Mouse (Mus musculus) cerebellum, adult (tissue): ENCODE measurements around the gene Aim2.
"Not testable (repeated sequence)": the region's sequence is repeated elsewhere in the genome, so short reads cannot be mapped to it uniquely, and the experiment has no call there.

Experiments
- ATAC-seq: cut with Nextera tagmentation; 2 replicates; pipeline ENCODE4 v1.9.2; 2017; ENCODE audit warnings: mild to moderate bottlenecking, moderate library complexity, mixed read lengths; ENCODE audit not compliant: insufficient number of reproducible peaks, low FRiP score, low TSS enrichment

The Aim2 gene

DNA sequence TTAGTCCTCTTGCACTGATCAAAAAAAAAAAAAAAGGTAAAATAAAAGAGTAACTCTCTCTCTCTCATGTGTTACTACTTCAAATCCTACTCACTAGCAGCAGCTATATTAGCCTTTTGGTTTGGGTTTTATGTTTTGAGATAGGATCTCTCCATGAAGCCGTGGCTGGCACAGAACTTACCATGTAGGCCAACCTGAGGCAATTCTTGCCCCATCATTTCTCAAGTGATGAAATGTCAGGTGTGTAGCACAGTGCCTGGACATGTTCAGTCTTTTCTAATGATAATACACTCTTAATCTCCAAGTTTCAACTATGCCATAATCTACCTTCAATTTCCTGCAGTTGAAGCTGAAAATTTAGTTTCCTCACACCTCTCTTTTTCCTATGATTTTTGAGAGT lies 92.4 kb downstream of the Aim2 start:
- ATAC-seq = no peak

DNA sequence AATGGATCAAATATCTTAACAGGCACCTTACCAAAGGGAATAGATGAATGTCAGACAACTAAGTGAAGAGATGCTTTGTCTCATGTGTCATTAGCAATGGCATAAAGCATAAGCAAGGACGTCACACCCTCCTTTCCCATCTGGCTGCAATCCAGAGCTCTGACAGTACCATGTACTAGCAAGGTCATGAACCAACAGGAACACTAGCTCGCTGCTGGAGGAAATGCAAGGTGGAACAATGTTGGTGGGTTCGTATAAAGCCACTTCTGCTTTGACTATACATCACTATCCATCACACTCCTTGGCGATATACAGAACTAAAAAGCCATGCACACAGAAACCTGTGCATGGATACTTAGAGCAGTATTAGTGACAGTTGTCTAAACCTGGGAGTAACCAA lies 96.4 kb downstream of the Aim2 start:
- no peak for ATAC-seq

DNA sequence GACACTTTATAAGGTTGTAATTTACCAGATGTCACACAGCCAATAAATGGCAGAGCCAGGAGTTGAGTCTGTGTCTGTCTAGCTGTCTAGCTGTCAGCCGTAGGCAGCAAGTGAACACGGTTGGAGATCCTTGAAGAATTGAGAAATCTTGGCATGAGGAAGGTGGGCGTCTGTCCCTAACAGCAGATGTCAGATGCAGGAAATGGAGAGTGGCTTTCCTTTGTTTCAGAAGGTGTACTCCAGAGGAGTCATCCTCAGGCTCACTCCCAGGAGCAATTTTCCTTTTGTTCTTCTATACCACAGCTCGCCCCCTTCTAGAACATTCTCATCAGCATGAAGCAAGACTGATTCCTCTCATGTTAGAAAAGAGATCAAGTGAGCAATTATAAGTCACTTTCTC lies 99.9 kb downstream of the Aim2 start:
- ATAC-seq = no peak

DNA sequence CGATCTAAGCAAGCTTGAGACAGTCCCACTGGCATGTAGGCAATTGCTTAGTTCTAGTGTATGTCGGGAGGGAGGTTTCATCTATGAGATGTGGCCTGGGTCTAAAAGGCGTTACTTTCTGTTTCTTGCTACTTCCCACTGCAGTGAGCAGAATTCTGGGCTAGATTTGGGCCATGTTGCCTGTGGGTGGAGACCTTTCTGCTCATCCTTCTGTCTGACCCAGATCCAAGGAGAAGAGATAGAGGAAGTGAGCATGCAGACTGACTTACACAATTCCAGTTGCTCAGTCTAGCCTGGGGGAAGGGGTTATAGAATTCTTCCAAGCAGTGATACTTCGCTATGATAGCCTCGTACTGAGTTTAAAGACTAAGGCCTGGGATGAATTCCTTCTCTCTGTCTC lies 101.0 kb downstream of the Aim2 start:
- ATAC-seq = no peak

DNA sequence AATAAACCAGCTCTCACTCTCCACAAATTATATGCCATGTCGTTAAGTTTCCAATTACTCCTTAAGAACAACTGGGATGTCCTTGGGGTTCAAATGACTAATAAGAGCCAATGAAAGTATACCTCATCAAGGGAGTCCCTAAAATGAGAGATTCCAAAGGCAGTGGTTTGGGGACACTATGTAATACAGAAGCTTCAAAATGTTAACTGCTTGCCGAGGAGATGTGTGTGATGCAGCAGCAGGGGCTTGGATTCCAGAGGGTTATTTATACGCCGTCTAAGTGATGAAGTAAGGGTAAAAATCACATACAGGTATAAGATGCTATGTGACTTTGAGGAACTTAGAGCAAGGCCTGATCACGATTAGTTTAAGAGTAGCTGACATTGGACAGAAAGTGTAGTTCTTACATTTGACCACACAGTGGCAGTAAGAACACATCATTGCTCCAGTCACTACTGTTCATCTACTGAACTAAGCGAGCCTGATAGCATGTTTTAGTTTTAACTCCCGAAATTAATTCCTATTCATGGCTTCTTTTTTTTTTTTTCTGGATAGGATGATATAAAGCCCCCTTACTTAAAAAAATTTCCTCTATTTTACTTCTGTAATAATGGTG lies 105.6 kb downstream of the Aim2 start:
- peak; percentile 58; the same call in 1 of the 2 replicates for ATAC-seq

DNA sequence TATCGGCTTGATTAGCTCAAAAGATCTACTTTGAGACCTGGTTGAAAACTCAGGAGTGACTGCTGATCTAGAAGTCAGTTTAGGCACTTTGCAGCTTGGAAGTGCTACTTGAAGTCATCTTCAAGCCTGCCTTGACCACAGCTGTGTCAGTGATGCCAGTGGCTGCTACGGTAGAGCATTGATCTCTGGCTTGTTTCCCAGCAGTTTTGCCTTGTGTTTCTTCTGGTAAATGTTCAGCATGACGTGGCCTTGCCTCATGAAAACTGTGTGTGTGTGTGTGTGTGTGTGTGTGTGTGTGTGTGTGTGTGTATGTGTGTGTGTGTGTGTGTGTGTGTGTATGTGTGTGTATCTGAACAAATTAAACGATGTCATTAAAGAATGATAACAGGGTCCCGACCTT lies 106.1 kb downstream of the Aim2 start:
- no peak for ATAC-seq

DNA sequence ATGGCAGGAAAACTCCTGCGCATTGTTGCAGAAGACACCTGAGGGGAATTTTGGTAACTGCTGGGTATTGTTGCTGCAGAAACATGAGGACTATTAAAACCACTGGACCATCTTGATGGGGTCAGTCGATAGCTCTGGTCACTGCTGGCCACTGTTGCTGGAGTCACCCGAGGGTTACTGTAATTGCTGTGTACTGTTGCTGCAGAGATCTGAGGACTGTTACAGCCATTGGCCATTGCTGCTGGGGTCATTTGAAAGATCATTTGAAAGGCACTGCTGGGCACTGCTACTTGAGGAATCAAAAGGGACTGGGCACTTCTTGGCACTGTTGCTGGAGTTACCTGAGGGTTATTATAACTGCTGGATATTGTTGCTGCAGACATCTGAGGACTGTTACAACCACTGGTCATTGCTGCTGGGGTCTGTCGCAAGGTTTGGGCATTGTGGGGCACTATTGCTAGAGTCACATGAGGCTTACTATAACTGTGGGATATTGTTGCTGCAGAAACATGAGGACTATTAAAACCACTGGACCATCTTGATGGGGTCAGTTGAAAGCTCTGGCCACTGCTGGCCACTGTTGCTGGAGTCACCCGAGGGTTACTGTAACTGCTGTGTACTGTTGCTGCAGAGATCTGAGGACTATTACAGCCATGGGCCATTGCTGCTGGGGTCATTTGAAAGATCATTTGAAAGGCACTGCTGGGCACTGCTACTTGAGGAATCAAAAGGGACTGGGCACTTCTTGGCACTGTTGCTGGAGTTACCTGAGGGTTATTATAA lies 129.9 kb downstream of the Aim2 start:
- ATAC-seq = not testable (repeated sequence)

DNA sequence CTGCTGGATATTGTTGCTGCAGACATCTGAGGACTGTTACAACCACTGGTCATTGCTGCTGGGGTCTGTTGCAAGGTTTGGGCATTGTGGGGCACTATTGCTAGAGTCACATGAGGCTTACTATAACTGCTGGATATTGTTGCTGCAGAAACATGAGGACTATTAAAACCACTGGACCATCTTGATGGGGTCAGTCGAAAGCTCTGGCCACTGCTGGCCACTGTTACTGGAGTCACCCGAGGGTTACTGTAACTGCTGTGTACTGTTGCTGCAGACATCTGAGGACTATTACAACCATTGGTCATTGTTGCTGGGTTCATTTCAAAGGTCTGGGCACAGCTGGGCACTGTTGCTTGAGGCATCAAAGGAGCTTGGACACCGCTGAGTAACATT lies 130.5 kb downstream of the Aim2 start:
- not testable (repeated sequence) for ATAC-seq

DNA sequence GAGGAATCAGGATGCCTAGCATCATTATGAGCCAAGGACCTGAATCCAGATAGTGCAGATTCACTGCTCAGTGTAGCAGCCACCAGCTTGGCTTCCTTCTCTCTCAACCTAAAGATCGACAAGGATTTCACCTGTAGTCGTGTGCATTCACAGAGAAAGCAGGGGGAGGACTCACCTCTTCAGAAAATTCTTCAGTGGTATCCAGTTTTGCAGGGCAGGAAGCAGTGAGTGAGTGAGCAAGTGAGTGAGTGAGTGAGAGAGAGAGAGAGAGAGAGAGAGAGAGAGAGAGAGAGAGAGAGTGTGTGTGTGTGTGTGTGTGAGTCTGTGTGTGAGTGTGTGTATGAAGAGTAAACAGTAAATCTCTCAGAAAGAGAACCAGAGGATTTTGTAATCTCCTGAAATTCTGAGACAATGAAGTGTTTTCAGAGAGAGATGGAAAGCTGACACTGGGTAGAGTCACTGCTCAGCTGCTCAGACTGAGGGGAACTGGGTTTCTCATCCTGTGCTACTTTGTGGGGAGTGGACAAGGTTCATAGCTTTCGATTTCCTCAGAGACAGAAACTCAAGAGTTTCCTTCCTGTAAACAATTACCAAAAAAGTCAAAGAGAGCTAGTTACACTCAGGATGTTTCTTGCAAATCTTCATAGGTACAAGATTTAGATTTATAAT lies 140.3 kb downstream of the Aim2 start, which contains the start of gene Ifi206:
Gene Ifi206, minus strand, starts transcription at position 230 of the 669 bp plus-strand sequence.
- ATAC-seq = not testable (repeated sequence)

DNA sequence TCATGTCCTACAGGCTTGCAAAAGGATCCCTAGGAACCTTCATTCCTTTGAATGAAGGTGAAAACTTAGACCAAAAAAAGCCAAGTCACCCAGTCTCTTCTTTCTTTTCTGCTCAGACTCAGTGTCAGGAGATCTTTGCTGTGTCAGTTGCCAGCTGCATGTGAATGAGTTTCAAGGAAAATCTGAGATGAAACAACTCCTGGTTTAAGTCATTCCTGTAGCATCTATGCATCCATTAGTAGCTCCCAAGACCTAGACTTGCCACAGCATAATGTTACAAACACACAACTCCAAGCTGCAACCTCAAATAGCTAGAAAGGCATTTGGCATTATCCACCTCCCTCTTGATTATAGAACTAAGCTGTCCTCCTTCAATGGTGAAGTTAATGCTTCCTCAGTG lies 140.8 kb downstream of the Aim2 start:
- not testable (repeated sequence) for ATAC-seq

DNA sequence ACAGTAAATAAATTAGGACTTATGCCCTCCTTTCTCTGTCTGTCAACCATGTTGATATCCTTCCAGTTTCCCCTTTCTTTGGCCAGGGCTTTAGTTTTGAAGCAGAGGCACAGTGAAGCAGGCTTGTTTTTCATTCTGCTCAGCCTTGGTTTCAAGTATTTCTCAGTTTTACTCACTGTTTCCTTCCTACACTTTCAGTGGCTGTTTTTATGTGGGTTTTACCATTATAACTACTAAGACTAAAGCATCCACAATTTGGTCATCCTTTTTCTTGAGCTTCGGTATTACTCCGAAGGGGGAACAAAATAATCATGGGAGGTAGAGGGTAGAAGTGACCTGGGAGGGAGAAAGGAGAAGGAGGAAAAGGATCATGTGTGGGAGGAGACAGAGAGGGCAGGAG lies 159.9 kb downstream of the Aim2 start:
- not testable (repeated sequence) for ATAC-seq
